Mouse (Mus musculus) MEL (cell line): ENCODE data around the gene Fam78b. TPM values are rescaled to one million over a fixed set of nuclear protein-coding genes. Genes with fewer than 3 reads are reported as not detected.

ENCODE experiments used
- DNase-seq: peaks from one replicate; pipeline ENCODE4 v3.0.0; 2011; ENCODE audit warnings: low read depth, low spot score
- H3K27ac ChIP-seq: 2 replicates; pipeline ENCODE4 v1.5.1; 2012; ENCODE audit warnings: low read depth, mild to moderate bottlenecking, control low read depth, low read length, moderate library complexity; ENCODE audit not compliant: control insufficient read depth
- H3K27me3 ChIP-seq, 2 experiments: fragments of 150-350 bp in 1 of 2; sonication (generic) in 1 of 2; 2 replicates each; pipeline ENCODE4 v1.6.1; 2012; ENCODE audit warnings: low read length in 2 of 2, mild to moderate bottlenecking in 2 of 2, improper control_type of control experiment in 1 of 2, moderate library complexity in 1 of 2; ENCODE audit not compliant: insufficient read depth in 2 of 2, control insufficient read depth in 1 of 2
- H3K36me3 ChIP-seq, 2 experiments: 2 replicates each; pipeline ENCODE4 v1.6.1; 2012 to 2014; ENCODE audit warnings: low read length in 2 of 2, improper control_type of control experiment in 1 of 2, inconsistent platforms in 1 of 2, mild to moderate bottlenecking in 1 of 2; ENCODE audit not compliant: insufficient read depth in 2 of 2, control insufficient read depth in 1 of 2
- H3K4me1 ChIP-seq, 2 experiments: fragments of 150-350 bp in 1 of 2; sonication (generic) in 1 of 2; 2 replicates each; pipeline ENCODE4 v1.6.1; 2012; ENCODE audit warnings: low read length in 2 of 2, improper control_type of control experiment in 1 of 2, mild to moderate bottlenecking in 1 of 2; ENCODE audit not compliant: insufficient read depth in 2 of 2, control insufficient read depth in 1 of 2
- H3K4me3 ChIP-seq, 2 experiments: fragments of 150-350 bp in 1 of 2; sonication (generic) in 1 of 2; 2 replicates each; pipeline ENCODE4 v1.5.1; 2012; ENCODE audit warnings: low read depth in 2 of 2, low read length in 2 of 2, mild to moderate bottlenecking in 2 of 2, moderate library complexity in 2 of 2, control low read depth in 1 of 2, improper control_type of control experiment in 1 of 2; ENCODE audit not compliant: control insufficient read depth in 1 of 2, insufficient read depth in 1 of 2
- H3K79me2 ChIP-seq: 2 replicates; pipeline ENCODE4 v1.6.1; 2012; ENCODE audit warnings: mild to moderate bottlenecking, low read length, moderate library complexity; ENCODE audit not compliant: control insufficient read depth, poor library complexity, insufficient read depth
- H3K9ac ChIP-seq: 2 replicates; pipeline ENCODE4 v1.6.1; 2012; ENCODE audit warnings: low read depth, mild to moderate bottlenecking, control low read depth, low read length, moderate library complexity; ENCODE audit not compliant: control insufficient read depth, poor library complexity, severe bottlenecking
- H3K9me3 ChIP-seq: fragments of 150-350 bp; sonication (generic); replicated peaks from 2 replicates; pipeline ENCODE4 v1.6.1; 2012; ENCODE audit warnings: mild to moderate bottlenecking, low read length, improper control_type of control experiment, moderate library complexity; ENCODE audit not compliant: insufficient read depth
- CHD1 ChIP-seq: IDR thresholded peaks from 2 replicates; pipeline ENCODE4 v1.6.1; 2012; ENCODE audit warnings: low read depth, mild to moderate bottlenecking, inconsistent platforms, low read length, improper control_type of control experiment
- CHD2 ChIP-seq: IDR thresholded peaks from 2 replicates; pipeline ENCODE4 v1.6.1; 2011; ENCODE audit warnings: low read length, improper control_type of control experiment
- CTCF ChIP-seq, 3 experiments: IDR thresholded peaks in 2 of 3; conservative IDR thresholded peaks in 1 of 3; 2 replicates each; pipeline ENCODE4 v1.5.1; 2011 to 2012; ENCODE audit warnings: low read length in 3 of 3, low read depth in 2 of 3, mild to moderate bottlenecking in 2 of 3, improper control_type of control experiment in 1 of 3, inconsistent platforms in 1 of 3, mixed read lengths in 1 of 3, moderate library complexity in 1 of 3; ENCODE audit not compliant: control insufficient read depth in 1 of 3, insufficient read depth in 1 of 3, poor library complexity in 1 of 3, severe bottlenecking in 1 of 3
- E2F4 ChIP-seq: IDR thresholded peaks from 2 replicates; pipeline ENCODE4 v1.6.1; 2011; ENCODE audit warnings: low read depth, low read length, improper control_type of control experiment, borderline replicate concordance
- ELF1 ChIP-seq: IDR thresholded peaks from 2 replicates; pipeline ENCODE4 v1.6.1; 2014; ENCODE audit warnings: low read depth, mild to moderate bottlenecking, inconsistent platforms, low read length, improper control_type of control experiment, moderate library complexity
- ETS1 ChIP-seq: IDR thresholded peaks from 2 replicates; pipeline ENCODE4 v1.6.1; 2012; ENCODE audit warnings: low read depth, mild to moderate bottlenecking, inconsistent platforms, low read length, improper control_type of control experiment, moderate library complexity
- HCFC1 ChIP-seq: IDR thresholded peaks from 2 replicates; pipeline ENCODE4 v1.6.1; 2012; ENCODE audit warnings: low read depth, mild to moderate bottlenecking, inconsistent platforms, low read length, improper control_type of control experiment, moderate library complexity
- JUND ChIP-seq: IDR thresholded peaks from 2 replicates; pipeline ENCODE4 v1.6.1; 2011; ENCODE audit warnings: low read depth, mild to moderate bottlenecking, improper control_type of control experiment, low read length
- MAFK ChIP-seq: IDR thresholded peaks from 2 replicates; pipeline ENCODE4 v1.6.1; 2011; ENCODE audit warnings: low read depth, mild to moderate bottlenecking, low read length, improper control_type of control experiment, borderline replicate concordance
- MAX ChIP-seq: IDR thresholded peaks from 2 replicates; pipeline ENCODE4 v1.6.1; 2011; ENCODE audit warnings: low read length, improper control_type of control experiment
- MXI1 ChIP-seq: IDR thresholded peaks from 2 replicates; pipeline ENCODE4 v1.6.1; 2011; ENCODE audit warnings: mild to moderate bottlenecking, low read depth, low read length, improper control_type of control experiment
- MYB ChIP-seq: IDR thresholded peaks from 2 replicates; pipeline ENCODE4 v1.6.1; 2011; ENCODE audit warnings: mild to moderate bottlenecking, low read depth, low read length, improper control_type of control experiment
- MYC ChIP-seq: IDR thresholded peaks from 2 replicates; pipeline ENCODE4 v1.6.1; 2011; ENCODE audit warnings: low read depth, mild to moderate bottlenecking, low read length, improper control_type of control experiment, moderate library complexity
- NRF1 ChIP-seq: IDR thresholded peaks from 2 replicates; pipeline ENCODE4 v1.6.1; 2014; ENCODE audit warnings: low read depth, mild to moderate bottlenecking, inconsistent platforms, low read length, improper control_type of control experiment, moderate library complexity; ENCODE audit not compliant: poor library complexity, insufficient read depth, severe bottlenecking
- POLR2AphosphoS2 ChIP-seq: IDR thresholded peaks from 2 replicates; pipeline ENCODE4 v1.6.1; 2011; ENCODE audit warnings: low read length, improper control_type of control experiment
- RCOR1 ChIP-seq: IDR thresholded peaks from 2 replicates; pipeline ENCODE4 v1.6.1; 2012; ENCODE audit warnings: low read depth, mild to moderate bottlenecking, inconsistent platforms, low read length, improper control_type of control experiment
- SIN3A ChIP-seq: IDR thresholded peaks from 2 replicates; pipeline ENCODE4 v1.6.1; 2012; ENCODE audit warnings: low read length, improper control_type of control experiment, inconsistent platforms
- SMC3 ChIP-seq: IDR thresholded peaks from 2 replicates; pipeline ENCODE4 v1.6.1; 2011; ENCODE audit warnings: low read depth, low read length, improper control_type of control experiment
- TBP ChIP-seq: IDR thresholded peaks from 2 replicates; pipeline ENCODE4 v1.8.0; 2011; ENCODE audit warnings: low read depth, low read length, improper control_type of control experiment
- TCF12 ChIP-seq: IDR thresholded peaks from 2 replicates; pipeline ENCODE4 v1.6.1; 2014; ENCODE audit warnings: low read depth, mild to moderate bottlenecking, inconsistent platforms, low read length, improper control_type of control experiment, moderate library complexity
- UBTF ChIP-seq: IDR thresholded peaks from 2 replicates; pipeline ENCODE4 v1.6.1; 2012; ENCODE audit warnings: low read depth, mild to moderate bottlenecking, inconsistent platforms, low read length, improper control_type of control experiment, moderate library complexity, borderline replicate concordance; ENCODE audit not compliant: insufficient read depth
- USF2 ChIP-seq, 2 experiments: IDR thresholded peaks; 2 replicates each; pipeline ENCODE4 v1.6.1; 2011 to 2012; ENCODE audit warnings: improper control_type of control experiment in 2 of 2, low read length in 2 of 2, borderline replicate concordance in 1 of 2, inconsistent platforms in 1 of 2, low read depth in 1 of 2, mild to moderate bottlenecking in 1 of 2; ENCODE audit not compliant: insufficient read depth in 1 of 2
- ZC3H11A ChIP-seq: IDR thresholded peaks from 2 replicates; pipeline ENCODE4 v1.6.1; 2012; ENCODE audit warnings: low read depth, mild to moderate bottlenecking, inconsistent platforms, low read length, improper control_type of control experiment
- ZMIZ1 ChIP-seq: IDR thresholded peaks from 2 replicates; pipeline ENCODE4 v1.6.1; 2012; ENCODE audit warnings: low read depth, mild to moderate bottlenecking, inconsistent platforms, low read length, improper control_type of control experiment, moderate library complexity
- polyA plus RNA-seq, 2 experiments: library from polyadenylated mRNA; stranded (reverse) in 1 of 2; unstranded in 1 of 2; fragments of >175 nt in 1 of 2; fragments of >200 nt in 1 of 2; gene quantifications; 2 replicates each; pipeline versions ENCODE4 v1.2.1 to v1.2.4; 2012; ENCODE audit warnings: low replicate concordance in 2 of 2, low read depth in 1 of 2; ENCODE audit not compliant: insufficient read length in 2 of 2, insufficient read depth in 1 of 2, missing spikeins in 1 of 2
- total RNA-seq: library from RNA; depleted of rRNA; stranded (reverse); fragments of 300-350 nt; gene quantifications from 2 replicates; pipeline ENCODE4 v1.2.3, GENCODE M21; 2012

The Fam78b gene
- total and polyA plus RNA-seq, 3 experiments: not detected

DNA sequence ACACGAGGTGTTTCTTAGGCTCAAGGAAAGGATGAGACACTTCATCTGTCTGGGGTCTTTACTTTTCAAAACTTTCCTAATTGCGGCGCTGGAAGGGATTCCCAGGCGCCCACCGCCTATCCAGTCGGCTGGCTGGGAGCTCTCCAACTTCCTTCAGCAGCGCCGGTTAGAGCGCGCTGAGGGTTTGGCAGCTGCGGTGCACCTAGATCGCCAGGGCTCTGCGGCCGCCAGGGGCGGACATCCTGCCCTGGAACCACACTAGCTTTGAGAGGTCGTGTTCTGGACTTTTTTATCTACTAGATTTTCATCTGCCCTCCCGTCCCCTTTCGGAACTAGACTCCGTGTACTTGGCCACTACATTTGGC, 1.3 kb downstream of the Fam78b start:
- Histone ChIP-seq H3K36me3 (no peaks in the 10 kb centered on the region), H3K9ac (no peak overlapping the region), H3K27me3 (no peaks in the 10 kb centered on the region), H3K9me3 (no peaks in the 10 kb centered on the region), H3K79me2 (no peaks in the 10 kb centered on the region)
- TF ChIP-seq ETS1 (no peak), ZMIZ1 (no peak), UBTF (no peak), MAFK (no peak), ELF1 (no peak), SMC3 (no peak), CHD1 (no peak), MYC (no peak), JUND (no peak), USF2 (IDR thresholded peaks at IDR 0.05; ENCODE audit: borderline replicate concordance in 1 of 2, insufficient read depth in 1 of 2, low read depth in 1 of 2, low read length in 2 of 2) (no peak), HCFC1 (no peak), CHD2 (no peak), TCF12 (no peak), MYB (no peak), RCOR1 (no peak), TBP (no peak)
- TF ChIP-seq, all 39 proteins: peak for 0
- Histone ChIP-seq H3K27ac (no peak overlapping the region), H3K4me1 (no peaks in the 10 kb centered on the region), H3K4me3 (no peak overlapping the region)
- no peak for DNase-seq

DNA sequence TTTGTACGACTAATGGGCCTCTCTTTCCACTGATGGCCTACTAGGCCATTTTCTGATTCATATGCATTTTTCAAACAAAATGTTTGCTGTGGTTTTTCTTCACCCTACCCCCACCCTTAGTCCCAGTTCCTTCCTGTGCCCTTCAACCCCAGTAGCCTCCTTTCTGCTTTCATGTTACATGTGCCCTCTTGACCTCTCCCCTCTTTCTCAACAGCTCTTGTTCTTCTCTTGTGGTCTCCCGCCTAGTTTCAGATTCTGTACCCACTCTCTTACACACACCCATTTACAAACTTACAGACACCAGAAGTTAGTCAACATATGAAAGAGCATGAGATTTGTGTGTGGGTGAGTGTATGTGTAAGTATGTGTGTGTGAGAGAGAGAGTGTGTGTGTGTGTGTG, 3.4 kb downstream of the Fam78b start:
- H3K4me3 ChIP-seq: no peak overlapping the region
- TF ChIP-seq E2F4 (no peak), CHD2 (no peak), MAFK (no peak), USF2 (IDR thresholded peaks at IDR 0.05; ENCODE audit: borderline replicate concordance in 1 of 2, insufficient read depth in 1 of 2, low read depth in 1 of 2, low read length in 2 of 2) (no peak), ELF1 (no peak), POLR2AphosphoS2 (no peak), CTCF (IDR thresholded peaks at IDR 0.05 in 2 of 3, conservative IDR thresholded peaks at IDR 0.05 in 1 of 3; ENCODE audit: control insufficient read depth in 1 of 3, insufficient read depth in 1 of 3, low read depth in 2 of 3, low read length in 3 of 3, poor library complexity in 1 of 3, severe bottlenecking in 1 of 3) (no peak), ZMIZ1 (no peak), ZC3H11A (no peak), NRF1 (no peak), SIN3A (no peak), RCOR1 (no peak), MAX (no peak), MXI1 (no peak)
- H3K79me2 ChIP-seq: no peaks in the 10 kb centered on the region
- no peaks in the 10 kb centered on the region for H3K4me1 ChIP-seq
- H3K9ac ChIP-seq: no peak overlapping the region
- no peaks in the 10 kb centered on the region for H3K27me3 ChIP-seq
- H3K36me3 ChIP-seq: no peaks in the 10 kb centered on the region
- DNase-seq: no peak
- H3K27ac ChIP-seq: no peak overlapping the region
- H3K9me3 ChIP-seq: no peaks in the 10 kb centered on the region
